ENCODE assay signal across 12 mouse cellular contexts in the genomic region with DNA sequence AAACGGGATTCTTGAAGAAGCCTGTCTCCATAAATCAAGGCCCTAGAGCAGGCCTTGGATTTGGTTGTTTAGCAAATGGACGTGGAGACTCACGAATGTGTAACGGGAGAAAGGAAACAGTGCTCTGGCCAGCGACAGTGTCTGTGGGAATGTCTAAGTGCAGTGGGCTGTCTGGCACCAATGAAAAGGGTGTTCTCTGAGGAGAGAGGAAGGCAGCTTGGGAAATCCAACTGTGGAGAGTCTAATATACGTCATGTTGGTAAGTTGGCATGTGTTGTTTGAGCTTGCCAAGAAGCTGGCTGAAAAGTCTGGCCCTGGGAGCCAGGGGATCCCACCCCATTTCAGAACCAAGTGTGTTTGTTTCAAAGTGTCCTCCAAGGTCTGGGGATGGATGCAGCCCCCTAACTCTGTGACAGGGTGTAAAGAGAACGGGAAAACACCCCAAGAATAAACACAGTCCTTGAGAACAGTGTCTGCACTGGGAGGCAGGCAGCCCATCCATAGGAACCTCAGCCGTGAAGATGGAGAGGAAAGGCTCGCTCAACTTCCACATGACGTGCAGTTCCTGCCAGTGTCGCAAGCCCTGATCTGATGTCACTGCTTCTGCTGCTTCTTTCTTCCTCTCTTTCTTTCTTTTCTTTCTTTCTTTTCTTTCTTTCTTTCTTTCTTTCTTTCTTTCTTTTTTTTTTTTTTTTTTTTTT.
DNase-seq lines count a peak whose midpoint lies in the region; ATAC-seq and TF ChIP-seq lines count a peak whose summit lies in the region.
"Had no signal": no experiment of that assay in that cellular context is flagged by ENCODE, and none has a peak within 500 bp of the region (broad histone marks: within the 10 kb centered on the region; RNA-seq: fewer than 3 reads in every experiment).

No protein-coding gene starts in this region.

- H3K9me3 ChIP-seq in intestine, embryonic 15.5 days: no peaks in the 10 kb centered on the region
- no peaks in the 10 kb centered on the region for H3K9me3 ChIP-seq in intestine, postnatal 0 days (ENCODE audit: control insufficient read depth)
- H3K9me3 ChIP-seq in hindbrain, embryonic 12.5 days (replicated peaks): no peaks in the 10 kb centered on the region
- H3K9me3 ChIP-seq in lung, embryonic 16.5 days (ENCODE audit: control insufficient read depth, low read length): no peaks in the 10 kb centered on the region
- H3K9me3 ChIP-seq in neural tube, embryonic 14.5 days (ENCODE audit: control insufficient read depth, low read length): no peaks in the 10 kb centered on the region
- H3K9me3 ChIP-seq in kidney, embryonic 14.5 days (ENCODE audit: control insufficient read depth, low read length): no peaks in the 10 kb centered on the region
- H3K9me3 ChIP-seq: midbrain, embryonic 10.5 days had no signal

- no peak overlapping the region for H3K9ac ChIP-seq in intestine, embryonic 15.5 days
- H3K9ac ChIP-seq in intestine, postnatal 0 days (ENCODE audit: low read depth, low read length): no peak overlapping the region
- H3K9ac ChIP-seq in hindbrain, embryonic 12.5 days: no peak overlapping the region
- no peak overlapping the region for H3K9ac ChIP-seq in lung, embryonic 16.5 days (ENCODE audit: low read length)
- H3K9ac ChIP-seq in neural tube, embryonic 14.5 days (replicated peaks; ENCODE audit: low read depth, low read length): no peak overlapping the region
- H3K9ac ChIP-seq in kidney, embryonic 14.5 days (ENCODE audit: low read depth, low read length): no peak overlapping the region

- H3K27me3 ChIP-seq in intestine, embryonic 15.5 days (replicated peaks): no peaks in the 10 kb centered on the region
- no peaks in the 10 kb centered on the region for H3K27me3 ChIP-seq in intestine, postnatal 0 days (replicated peaks; ENCODE audit: control insufficient read depth, insufficient read depth, low read length)
- no peaks in the 10 kb centered on the region for H3K27me3 ChIP-seq in hindbrain, embryonic 12.5 days
- H3K27me3 ChIP-seq in lung, embryonic 16.5 days (ENCODE audit: control insufficient read depth, insufficient read depth, low read depth, low read length): no peaks in the 10 kb centered on the region
- no peaks in the 10 kb centered on the region for H3K27me3 ChIP-seq in neural tube, embryonic 14.5 days (ENCODE audit: control insufficient read depth, insufficient read depth, low read length)
- H3K27me3 ChIP-seq in kidney, embryonic 14.5 days (ENCODE audit: control insufficient read depth, insufficient read depth, low read length): no peaks in the 10 kb centered on the region
- no peaks in the 10 kb centered on the region for H3K27me3 ChIP-seq in thymus, adult 2 months (ENCODE audit: control insufficient read depth, insufficient read depth, low read length)

- no peak for ATAC-seq in intestine, embryonic 15.5 days
- no peak for ATAC-seq in intestine, postnatal 0 days
- no peak; the same call in 1 of the 2 replicates for ATAC-seq in hindbrain, embryonic 12.5 days (ENCODE audit: low FRiP score)
- peak; percentile 46 for ATAC-seq in lung, embryonic 16.5 days (ENCODE audit: low read depth)
- peak; percentile 77 for ATAC-seq in neural tube, embryonic 14.5 days (ENCODE audit: low read depth)
- ATAC-seq in kidney, embryonic 14.5 days (ENCODE audit: low FRiP score, low TSS enrichment): no peak

- 0 out of 2 replicates have a peak overlapping the region, but pooled peaks have one; percentile 19 for H3K27ac ChIP-seq in intestine, embryonic 15.5 days
- H3K27ac ChIP-seq in intestine, postnatal 0 days (ENCODE audit: low read depth, low read length): no peak overlapping the region
- peak overlapping the region; percentile 7; the same call in 1 of the 2 replicates for H3K27ac ChIP-seq in hindbrain, embryonic 12.5 days
- peak overlapping the region; percentile 49 for H3K27ac ChIP-seq in lung, embryonic 16.5 days (ENCODE audit: low read length)
- peak overlapping the region; percentile 44; the same call in 1 of the 2 replicates for H3K27ac ChIP-seq in neural tube, embryonic 14.5 days (ENCODE audit: low read depth, low read length)
- H3K27ac ChIP-seq in kidney, embryonic 14.5 days (ENCODE audit: low read depth, low read length): no peak overlapping the region
- H3K27ac ChIP-seq in thymus, adult 2 months (ENCODE audit: control insufficient read depth, insufficient read depth, low read length): no peak overlapping the region
- H3K27ac ChIP-seq: midbrain, embryonic 10.5 days had no signal

- no peak overlapping the region for H3K4me3 ChIP-seq in intestine, embryonic 15.5 days (replicated peaks)
- no peak overlapping the region for H3K4me3 ChIP-seq in intestine, postnatal 0 days (ENCODE audit: low read depth, low read length)
- H3K4me3 ChIP-seq in hindbrain, embryonic 12.5 days: no peak overlapping the region
- H3K4me3 ChIP-seq in lung, embryonic 16.5 days (ENCODE audit: low read length): no peak overlapping the region
- H3K4me3 ChIP-seq in neural tube, embryonic 14.5 days (ENCODE audit: low read depth, low read length): no peak overlapping the region
- no peak overlapping the region for H3K4me3 ChIP-seq in kidney, embryonic 14.5 days (ENCODE audit: low read length)
- H3K4me3 ChIP-seq in thymus, adult 2 months (ENCODE audit: control insufficient read depth, insufficient read depth, low read length): no peak overlapping the region
- H3K4me3 ChIP-seq: midbrain, embryonic 10.5 days had no signal

- no peak for TF ChIP-seq CTCF in intestine, postnatal 0 days (IDR thresholded peaks at IDR 0.05; ENCODE audit: low read depth)
- no peak for TF ChIP-seq CTCF in thymus, adult 2 months (IDR thresholded peaks at IDR 0.05; ENCODE audit: borderline replicate concordance, control insufficient read depth, extremely low read depth, insufficient read depth, low read length, poor library complexity)

- peaks cover 12% of the 10 kb centered on the region; the same call in 1 of the 2 replicates for H3K4me1 ChIP-seq in intestine, embryonic 15.5 days (replicated peaks)
- 0 out of 2 replicates have a peak, but pooled peaks cover 7% of the 10 kb centered on the region for H3K4me1 ChIP-seq in intestine, postnatal 0 days (replicated peaks; ENCODE audit: control insufficient read depth, insufficient read depth, low read length)
- peaks cover 6% of the 10 kb centered on the region for H3K4me1 ChIP-seq in hindbrain, embryonic 12.5 days
- peaks cover 18% of the 10 kb centered on the region for H3K4me1 ChIP-seq in lung, embryonic 16.5 days (replicated peaks; ENCODE audit: control insufficient read depth, insufficient read depth, low read length)
- H3K4me1 ChIP-seq in neural tube, embryonic 14.5 days (ENCODE audit: control insufficient read depth, insufficient read depth, low read length): no peaks in the 10 kb centered on the region
- H3K4me1 ChIP-seq in kidney, embryonic 14.5 days (ENCODE audit: control insufficient read depth, insufficient read depth, low read length): peaks cover 10% of the 10 kb centered on the region; the same call in 1 of the 2 replicates
- H3K4me1 ChIP-seq in thymus, adult 2 months (replicated peaks; ENCODE audit: control insufficient read depth, insufficient read depth, low read length): no peaks in the 10 kb centered on the region

- H3K36me3 ChIP-seq in intestine, embryonic 15.5 days: no peaks in the 10 kb centered on the region
- no peaks in the 10 kb centered on the region for H3K36me3 ChIP-seq in intestine, postnatal 0 days (ENCODE audit: control insufficient read depth, insufficient read depth)
- no peaks in the 10 kb centered on the region for H3K36me3 ChIP-seq in hindbrain, embryonic 12.5 days
- H3K36me3 ChIP-seq in lung, embryonic 16.5 days (ENCODE audit: control insufficient read depth, insufficient read depth, low read length): no peaks in the 10 kb centered on the region
- H3K36me3 ChIP-seq in neural tube, embryonic 14.5 days (ENCODE audit: control insufficient read depth, insufficient read depth, low read length): no peaks in the 10 kb centered on the region
- H3K36me3 ChIP-seq in kidney, embryonic 14.5 days (ENCODE audit: control insufficient read depth, insufficient read depth, low read length): no peaks in the 10 kb centered on the region
- no peaks in the 10 kb centered on the region for H3K36me3 ChIP-seq in thymus, adult 2 months (ENCODE audit: control insufficient read depth, insufficient read depth, low read length)
- H3K36me3 ChIP-seq: midbrain, embryonic 10.5 days had no signal

- TF ChIP-seq POLR2A in thymus, adult 2 months (IDR thresholded peaks at IDR 0.05; ENCODE audit: control insufficient read depth, extremely low read depth, insufficient read depth, low read length, poor library complexity): no peak

- H3K4me2 ChIP-seq in intestine, embryonic 15.5 days (replicated peaks): no peak overlapping the region
- no peak overlapping the region for H3K4me2 ChIP-seq in intestine, postnatal 0 days (replicated peaks; ENCODE audit: low read depth)
- H3K4me2 ChIP-seq in hindbrain, embryonic 12.5 days (replicated peaks): no peak overlapping the region
- H3K4me2 ChIP-seq in lung, embryonic 16.5 days (ENCODE audit: low read depth, low read length): no peak overlapping the region
- no peak overlapping the region for H3K4me2 ChIP-seq in neural tube, embryonic 14.5 days (ENCODE audit: low read depth, low read length)
- no peak overlapping the region for H3K4me2 ChIP-seq in kidney, embryonic 14.5 days (replicated peaks; ENCODE audit: low read depth, low read length)

- WGBS in intestine, embryonic 15.5 days: 57% methylated on average over 11 of the region's 11 CpGs
- 64% methylated on average over 11 of the region's 11 CpGs for WGBS in intestine, postnatal 0 days
- WGBS in hindbrain, embryonic 12.5 days: 67% methylated on average over 11 of the region's 11 CpGs
- WGBS in lung, embryonic 16.5 days: 49% methylated on average over 11 of the region's 11 CpGs
- WGBS in neural tube, embryonic 14.5 days: 41% methylated on average over 11 of the region's 11 CpGs
- WGBS in kidney, embryonic 14.5 days: 63% methylated on average over 11 of the region's 11 CpGs
- 88% methylated on average over 11 of the region's 11 CpGs for WGBS in thymus, adult 2 months

- no peak for DNase-seq in thymus, adult 2 months
- DNase-seq: adrenal gland, postnatal 10 days; kidney, postnatal 25 days; liver; right cerebral cortex, postnatal 14 days had no signal

Comparison
In these comparisons a context has a peak if more than half of its experiments do, and no peak if none do; other contexts are left out.
1. H3K27ac ChIP-seq: peak in intestine, embryonic 15.5 days (single experiment), hindbrain, embryonic 12.5 days (single experiment), lung, embryonic 16.5 days (single experiment) and neural tube, embryonic 14.5 days (single experiment); none in intestine, postnatal 0 days (single experiment), kidney, embryonic 14.5 days (single experiment) and thymus, adult 2 months (single experiment).
2. ATAC-seq: peak in lung, embryonic 16.5 days (single experiment) and neural tube, embryonic 14.5 days (single experiment); none in intestine, embryonic 15.5 days (single experiment), intestine, postnatal 0 days (single experiment), hindbrain, embryonic 12.5 days (single experiment) and kidney, embryonic 14.5 days (single experiment).